Mouse (Mus musculus) bone marrow macrophage, adult 2 months (primary cell): ENCODE data around the gene E030018B13Rik.

Experiments
- CTCF ChIP-seq: IDR thresholded peaks from 2 replicates; pipeline ENCODE4 v1.5.1; 2012; ENCODE audit warnings: low read depth, mild to moderate bottlenecking, low read length, moderate library complexity
- POLR2A ChIP-seq: IDR thresholded peaks from 2 replicates; pipeline ENCODE4 v1.6.1; 2012; ENCODE audit warnings: mild to moderate bottlenecking, low read depth, low read length, borderline replicate concordance

GRCm38 (mm10) chr7:63965135-63965534 lies 48.5 kb downstream of the E030018B13Rik start:
- TF ChIP-seq CTCF (no peak), POLR2A (no peak)
